Mouse (Mus musculus) heart, adult 8-10 months (tissue): ENCODE results near the gene Gm12248. TPM values are rescaled to one million over a fixed set of nuclear protein-coding genes. Genes with fewer than 3 reads are reported as not detected.
"Not testable (repeated sequence)": the region's sequence is repeated elsewhere in the genome, so short reads cannot be mapped to it uniquely, and the experiment has no call there.

Experiments used
- DNase-seq: peaks from one replicate; pipeline ENCODE4 v3.0.0; 2022; ENCODE audit warnings: low spot score
- total RNA-seq, 4 experiments: library from RNA; stranded (reverse); gene quantifications; 2 replicates each; pipeline ENCODE4 v1.2.4; 2022

Gm12248 gene
- total RNA-seq, 4 experiments from 2014 or later, result not detected

DNA sequence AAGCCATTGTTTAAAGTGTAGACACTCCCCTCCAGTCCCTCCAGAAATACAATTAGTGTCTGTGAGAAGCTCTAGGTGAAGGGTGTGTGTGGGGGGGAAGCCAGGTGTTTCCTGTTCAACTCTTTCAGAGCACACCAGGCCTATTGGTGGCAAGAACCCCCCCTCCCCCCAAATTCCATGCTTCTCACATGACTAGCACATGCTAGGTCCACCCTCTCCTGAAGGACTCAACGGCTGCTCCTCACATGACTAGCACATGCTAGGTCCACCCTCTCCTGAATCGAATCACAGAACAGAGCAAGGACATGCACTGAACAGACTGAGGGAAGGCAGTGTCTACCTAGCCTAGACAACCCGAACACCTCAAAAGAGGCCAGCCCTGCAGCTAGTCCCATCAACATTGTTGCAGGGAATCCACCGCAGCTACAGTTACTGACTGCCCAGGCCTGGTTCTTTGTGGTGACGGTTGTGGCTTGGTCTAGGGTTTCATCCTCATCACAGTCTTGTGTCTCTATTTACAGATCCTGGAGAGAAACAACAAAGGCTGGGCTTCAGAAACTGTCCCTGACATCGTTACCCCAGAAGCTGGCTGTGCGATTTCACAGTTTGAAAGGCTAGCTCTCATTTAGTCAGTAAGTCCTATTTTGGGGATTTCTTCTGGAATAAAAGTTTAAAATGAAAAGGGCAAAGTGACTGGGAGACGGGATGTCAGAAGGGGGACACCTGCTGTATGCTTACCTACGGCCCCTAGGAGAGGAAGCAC is 9.8 kb upstream of the Gm12248 start:
- DNase-seq, result no peak

DNA sequence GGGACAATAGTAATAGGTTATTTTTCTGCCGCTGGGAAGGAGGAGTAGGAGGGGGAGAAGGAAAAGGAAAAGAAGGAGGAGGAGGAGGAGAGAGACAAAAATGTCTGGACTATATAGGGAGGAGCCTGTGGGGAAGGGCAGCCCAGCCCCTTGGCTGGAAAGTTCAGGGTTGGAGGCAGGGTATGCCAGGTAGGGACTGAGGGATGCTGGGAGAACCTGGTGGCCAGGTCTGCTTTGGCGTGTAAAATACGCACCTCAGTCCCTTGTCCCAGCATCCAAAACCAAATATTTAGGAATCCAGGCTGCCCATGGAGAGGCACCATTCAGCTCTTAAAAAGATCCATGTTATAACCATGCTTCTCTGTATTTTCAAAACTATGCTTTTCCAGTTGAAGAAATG is 9.2 kb upstream of the Gm12248 start:
- DNase-seq, result no peak

DNA sequence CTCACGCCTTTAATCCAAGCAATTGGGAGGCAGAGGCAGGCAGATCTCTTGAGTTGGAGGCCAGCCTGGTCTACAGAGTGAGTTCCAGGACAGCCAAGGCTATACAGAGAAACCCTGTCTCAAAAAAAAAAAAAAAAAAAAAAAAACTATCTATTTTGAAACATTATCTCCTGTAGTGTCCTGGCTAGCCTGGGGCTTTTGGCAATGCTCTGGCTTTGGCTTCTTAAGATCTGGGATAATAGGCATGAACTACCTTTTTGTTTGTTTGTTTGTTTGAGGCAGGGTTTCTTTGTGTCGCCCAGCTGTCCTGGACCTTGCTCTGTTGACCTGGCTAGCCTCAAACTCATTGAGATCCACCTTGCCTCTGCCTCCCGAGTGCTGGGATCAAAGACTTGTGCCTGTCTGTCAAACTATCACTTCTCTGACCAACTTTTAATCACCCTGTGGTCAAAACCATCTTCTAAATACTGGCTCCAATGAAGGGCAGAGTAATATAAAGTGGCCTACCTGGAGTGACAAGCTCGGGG is 8.3 kb upstream of the Gm12248 start:
- DNase-seq, result no peak

DNA sequence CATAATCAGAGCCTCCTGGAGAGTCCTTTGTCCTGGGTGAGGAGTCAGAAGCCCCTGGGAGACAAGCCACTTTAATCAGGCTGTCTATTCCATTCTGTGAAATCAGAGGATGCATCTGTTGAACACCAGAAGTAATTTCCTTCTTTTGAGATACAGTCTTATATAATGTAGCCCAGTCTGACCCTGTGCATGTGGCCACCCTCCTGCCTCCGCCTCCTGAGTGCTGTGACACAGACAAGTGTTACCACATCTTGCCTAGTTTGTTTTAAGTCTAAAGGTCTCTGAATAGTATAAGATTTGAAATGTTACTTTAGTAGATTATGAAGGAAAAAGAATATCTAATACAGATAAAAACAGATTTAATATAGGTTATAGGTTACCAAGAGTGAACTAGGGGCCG is 7.1 kb upstream of the Gm12248 start:
- no peak for DNase-seq

DNA sequence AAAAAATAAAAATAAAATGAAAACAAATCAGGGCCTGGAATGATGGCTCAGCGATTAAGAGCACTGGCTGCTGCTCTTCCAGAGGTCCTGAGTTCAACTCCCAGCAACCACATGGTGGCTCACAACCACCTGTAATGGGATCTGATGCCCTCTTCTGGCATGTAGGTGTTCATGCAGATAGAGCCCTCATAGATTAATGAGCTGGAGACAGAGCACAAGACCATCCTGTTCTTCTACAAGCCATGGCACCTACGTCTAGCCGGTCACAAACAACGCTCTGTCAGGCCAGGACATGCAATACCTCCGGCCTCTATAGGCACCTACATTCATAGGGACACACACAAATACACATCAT is 5.4 kb upstream of the Gm12248 start:
- DNase-seq, result not testable (repeated sequence)

DNA sequence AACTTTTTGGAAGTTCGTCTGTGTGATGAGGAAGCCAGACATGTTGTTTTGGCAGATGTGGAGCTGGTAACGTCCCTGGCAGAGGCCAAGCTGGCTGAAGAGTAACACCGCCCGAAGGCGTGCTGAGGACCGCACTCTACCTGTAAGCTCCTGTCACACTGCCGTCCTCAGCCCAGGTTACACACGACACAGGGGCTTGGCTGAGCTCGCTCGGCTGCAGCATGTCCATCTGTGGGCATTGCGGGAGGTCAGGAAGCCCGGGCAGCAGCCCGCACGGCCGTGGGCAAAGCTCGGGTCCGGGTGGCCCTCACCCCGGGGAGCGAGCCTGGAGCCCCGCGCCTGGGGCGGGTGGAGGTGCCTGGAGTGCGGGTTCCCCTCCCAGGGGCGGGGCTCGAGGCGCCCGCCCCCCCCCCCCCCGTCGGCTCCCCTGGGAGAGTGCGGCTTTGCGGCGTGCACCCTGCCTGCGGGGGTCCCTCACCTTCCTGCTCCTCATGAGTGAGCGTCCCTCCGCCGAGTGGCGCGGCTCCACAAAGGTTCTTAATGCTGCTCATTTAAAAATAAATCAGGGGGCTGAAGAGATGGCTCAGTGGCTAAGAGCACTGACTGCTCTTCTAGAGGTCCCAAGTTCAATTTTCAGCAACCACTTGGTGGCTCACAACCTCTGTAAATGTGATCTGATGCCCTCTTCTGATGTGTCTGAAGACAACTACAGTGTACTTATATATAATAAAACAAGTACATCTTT is 4.9 kb upstream of the Gm12248 start:
- DNase-seq, result no peak

DNA sequence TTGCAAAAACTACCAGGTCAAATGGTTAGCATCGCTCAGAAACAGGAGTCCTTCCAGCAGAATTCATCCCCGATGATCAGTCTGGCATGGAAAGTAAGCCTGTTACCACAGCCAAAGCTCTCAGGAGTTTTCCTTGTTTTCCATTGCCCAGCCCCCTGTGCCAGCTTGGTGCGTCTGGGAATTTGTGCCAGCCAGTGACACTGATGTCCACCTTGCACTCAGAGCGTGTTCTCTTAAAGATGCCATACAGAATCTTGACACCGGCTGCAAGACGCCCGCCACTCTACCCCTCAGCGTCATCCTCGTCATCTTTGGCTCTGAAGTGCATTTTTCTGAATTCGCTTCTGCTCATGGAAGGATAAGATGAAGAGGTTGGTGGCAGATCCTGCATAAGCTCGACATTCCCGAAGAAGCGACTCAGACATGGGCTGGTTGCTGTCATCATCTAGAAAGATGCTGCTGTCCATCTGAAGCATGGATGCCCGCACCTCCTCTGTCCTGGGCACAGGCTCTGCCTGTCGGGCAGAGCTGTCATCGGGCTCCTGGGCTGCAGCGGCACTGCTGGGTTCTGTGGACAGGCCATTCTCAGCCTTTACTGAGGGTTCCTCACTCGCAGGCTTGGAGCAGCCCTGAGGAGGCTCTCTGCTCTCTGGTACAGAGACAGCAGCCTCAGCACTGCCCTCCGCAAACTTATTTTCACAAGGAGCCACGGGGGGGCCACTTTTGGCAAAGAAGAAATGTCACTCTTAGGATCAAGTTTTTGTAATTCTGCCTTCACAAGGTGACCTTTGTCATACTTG is 4.1 kb upstream of the Gm12248 start:
- no peak for DNase-seq

DNA sequence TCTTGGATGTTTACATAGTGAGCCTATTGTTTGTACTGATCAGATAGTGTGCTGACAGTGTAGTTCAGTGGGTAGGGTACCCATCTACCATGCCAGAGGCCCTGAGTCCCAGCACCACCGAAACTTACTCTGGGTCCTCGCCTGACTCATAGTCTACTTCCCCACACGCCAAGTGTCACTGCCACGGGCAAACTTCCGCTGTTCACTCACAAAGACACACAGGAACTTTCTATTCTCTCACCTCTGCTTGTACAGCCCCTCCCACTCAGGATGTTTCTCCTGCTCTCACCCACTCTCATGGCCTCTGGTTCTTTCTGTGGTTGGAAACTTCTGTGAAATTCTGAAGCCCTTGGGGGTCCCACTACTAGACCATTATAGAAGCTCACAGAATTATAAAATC is 3.2 kb upstream of the Gm12248 start:
- DNase-seq, result no peak

DNA sequence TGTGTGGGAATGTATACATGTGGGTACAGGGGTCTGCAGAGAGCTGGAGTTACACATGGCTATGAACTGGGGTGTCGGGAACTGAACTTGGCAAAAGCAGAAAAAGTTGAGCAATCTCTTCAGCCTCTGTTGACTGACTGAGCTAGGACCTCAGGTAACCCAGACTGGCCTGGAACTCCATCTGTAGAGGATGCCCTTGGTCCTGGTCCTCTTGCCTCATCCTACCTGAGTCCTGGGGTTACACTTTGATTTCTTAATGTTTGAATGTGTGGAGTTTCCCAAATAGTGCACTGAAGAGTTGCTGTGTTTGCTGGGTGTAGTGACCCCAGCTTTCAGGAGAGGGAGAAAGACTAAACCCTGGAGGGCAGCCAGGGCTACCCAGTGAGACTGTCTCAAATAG is 2.6 kb upstream of the Gm12248 start:
- DNase-seq, result no peak

DNA sequence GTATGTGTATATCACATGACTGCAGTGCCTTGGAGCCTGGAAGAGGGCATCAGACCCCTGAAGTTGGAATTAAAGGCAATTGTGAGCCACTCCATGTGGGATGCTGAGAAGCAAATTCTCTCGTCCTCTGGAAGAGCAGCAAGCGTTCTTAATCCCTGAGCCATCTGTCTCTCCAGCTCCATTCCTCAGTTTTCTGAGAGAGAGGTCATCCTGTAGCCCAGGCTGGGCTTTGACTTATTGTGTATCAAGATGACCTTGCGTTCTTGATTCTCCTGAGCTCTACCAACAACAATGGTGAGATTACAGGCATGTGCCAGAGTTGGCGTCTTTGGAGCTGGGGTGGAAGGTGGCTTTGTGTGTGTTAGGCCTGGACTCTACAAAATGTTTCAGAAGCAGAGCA is 1.8 kb upstream of the Gm12248 start:
- DNase-seq, result no peak

DNA sequence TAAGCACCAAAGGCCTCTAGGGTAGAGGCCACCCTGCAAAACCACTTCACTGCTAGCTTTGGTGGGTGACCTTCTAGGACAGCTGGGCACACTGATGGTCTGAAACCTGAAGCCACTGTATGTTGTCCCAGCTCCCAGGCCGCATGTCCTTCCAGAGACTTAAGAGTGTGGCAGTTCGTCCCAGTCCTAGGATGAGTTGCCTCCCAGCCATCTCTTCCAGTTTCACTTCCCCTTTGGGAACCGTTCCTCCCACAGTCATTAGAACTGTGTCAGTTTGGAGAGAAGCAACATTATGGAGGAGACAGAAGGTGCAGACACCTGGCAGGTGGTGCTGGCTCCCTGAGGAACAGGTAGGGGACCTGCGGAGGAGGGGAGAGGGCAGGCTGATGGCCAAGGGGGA is 393 bp downstream of the Gm12248 start:
- peak; percentile 21 for DNase-seq

DNA sequence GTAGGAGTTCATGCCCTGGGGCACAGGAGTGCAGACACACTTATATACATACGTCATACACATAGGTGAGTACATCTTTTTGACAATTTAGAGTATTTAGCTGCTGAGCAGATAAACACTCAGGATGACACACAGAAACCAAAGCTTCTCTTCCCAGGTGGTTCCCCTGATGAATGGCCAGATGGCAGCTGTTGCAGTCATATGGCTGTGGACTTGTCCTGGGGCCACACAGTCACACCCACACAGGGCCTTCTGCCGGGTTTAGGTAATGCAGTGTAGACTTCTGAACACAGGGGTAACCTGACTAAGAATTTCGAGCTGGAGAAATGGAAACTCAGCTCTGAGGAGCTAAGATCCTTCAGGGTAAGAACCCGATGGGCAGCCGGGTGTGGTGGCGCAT is 11.2 kb downstream of the Gm12248 start:
- DNase-seq, result no peak

DNA sequence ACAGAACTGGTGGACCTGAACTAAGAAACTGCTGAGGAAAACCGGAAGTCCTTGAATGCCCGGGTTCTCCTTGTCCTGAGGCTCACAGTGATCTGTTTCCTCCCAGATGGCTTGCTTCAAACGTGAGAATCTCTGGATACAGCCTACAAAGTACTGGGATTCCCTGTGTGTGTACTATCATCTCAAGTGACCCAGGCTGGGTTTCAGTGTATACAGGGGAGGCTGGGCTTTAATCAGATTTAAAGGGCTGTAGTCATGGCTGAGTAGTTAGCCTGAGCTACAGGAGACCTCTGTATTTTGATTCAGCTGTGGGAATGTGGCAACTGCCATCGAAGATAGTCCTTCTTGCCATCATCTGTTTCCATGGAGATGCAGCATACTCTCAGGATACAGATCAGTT is 15.7 kb downstream of the Gm12248 start:
- no peak for DNase-seq

DNA sequence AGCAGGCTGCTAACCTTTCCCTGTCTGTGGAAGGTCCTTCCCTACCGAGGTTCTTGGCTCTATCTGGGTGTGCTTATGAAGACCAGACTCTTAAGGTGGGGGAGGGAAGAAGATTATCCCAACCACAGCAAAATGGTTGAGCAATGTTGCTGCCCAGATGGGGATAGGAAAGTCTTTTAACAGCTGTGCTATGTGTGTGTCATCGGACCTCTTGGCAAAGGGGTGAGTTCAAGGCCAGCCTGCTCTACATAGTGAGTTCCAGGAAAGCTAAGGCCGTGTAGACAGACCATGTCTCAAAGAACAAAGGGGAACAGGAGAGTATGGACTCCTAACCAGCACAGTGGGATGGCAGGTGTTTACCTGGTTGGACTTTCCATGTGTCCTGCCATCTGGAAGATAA is 20.0 kb downstream of the Gm12248 start:
- no peak for DNase-seq

DNA sequence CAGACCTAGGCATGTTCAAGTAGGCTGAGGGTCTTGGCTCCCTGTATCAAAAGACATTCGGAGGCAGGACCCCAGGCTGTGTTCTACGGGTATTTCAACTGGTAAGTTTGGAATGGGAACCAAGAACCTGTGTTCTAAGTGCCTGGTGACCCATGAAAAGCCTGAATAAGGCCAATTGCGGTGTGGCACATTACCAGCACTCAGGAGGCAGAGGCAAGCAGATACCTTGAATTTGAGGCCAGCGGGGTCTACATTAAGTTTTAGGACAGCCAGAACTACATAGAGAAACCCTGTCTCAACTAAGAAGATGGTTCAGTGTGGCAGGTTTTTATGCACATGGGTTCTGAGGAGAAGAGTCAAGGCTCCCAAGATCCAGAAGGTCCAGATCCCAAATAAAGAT is 27.9 kb downstream of the Gm12248 start:
- DNase-seq, result no peak

DNA sequence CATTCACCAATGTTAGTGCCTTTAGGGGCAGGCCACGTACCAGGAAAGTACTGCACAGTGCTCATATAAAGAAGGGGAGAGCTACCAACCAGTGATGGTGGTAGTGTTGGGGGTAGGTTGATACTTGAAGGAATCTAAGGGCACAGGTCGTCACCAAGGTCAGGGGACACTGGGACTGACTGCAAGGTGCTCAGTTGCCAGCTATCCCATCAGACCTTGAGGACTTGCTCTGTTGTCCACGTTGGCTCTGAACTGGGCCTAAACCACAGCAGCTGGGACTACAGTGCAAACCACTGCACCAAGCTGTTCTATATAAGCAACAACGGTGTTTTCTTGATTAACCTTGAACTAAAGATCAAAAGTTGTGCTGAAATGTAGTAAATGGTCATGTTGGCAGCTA is 30.3 kb downstream of the Gm12248 start:
- DNase-seq, result no peak

DNA sequence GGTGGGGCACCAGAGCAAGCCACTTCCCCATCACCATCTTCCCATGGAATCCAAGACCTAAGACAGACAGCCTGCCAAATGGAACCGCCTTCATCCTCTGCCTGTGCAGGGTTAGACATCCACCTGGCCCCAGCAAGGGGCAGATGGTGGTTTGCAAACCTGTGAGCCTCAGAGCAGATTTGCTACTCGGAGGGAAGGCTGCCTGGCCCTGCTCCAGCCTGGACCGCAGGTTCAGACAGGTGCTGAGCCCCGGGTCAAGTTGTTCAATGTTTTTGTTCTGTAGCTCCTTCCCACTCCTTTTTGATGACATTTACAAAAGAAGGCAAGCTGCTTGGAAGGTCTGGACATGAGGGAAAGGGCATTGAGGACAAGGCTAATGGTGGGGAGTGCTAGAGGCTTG is 31.7 kb downstream of the Gm12248 start:
- not testable (repeated sequence) for DNase-seq

DNA sequence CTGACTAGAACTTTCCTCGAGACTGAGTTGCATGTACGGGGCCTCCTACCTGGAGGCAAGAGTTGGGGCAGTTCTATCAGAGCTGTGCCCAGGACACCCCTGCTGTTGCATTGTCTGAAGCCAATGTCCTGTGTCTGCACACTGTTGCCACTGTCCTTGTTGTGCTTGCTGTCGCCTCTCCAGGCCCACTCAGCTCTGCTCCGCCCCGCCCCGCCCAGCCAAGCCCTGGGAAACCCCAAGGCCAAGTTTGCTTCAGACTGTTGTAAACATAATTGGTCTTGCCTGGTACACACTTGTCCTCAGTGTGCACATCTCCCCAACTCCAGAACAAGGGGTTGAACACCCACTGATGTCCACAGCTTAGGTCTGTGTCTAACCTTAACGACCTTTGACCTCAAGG is 33.2 kb downstream of the Gm12248 start:
- not testable (repeated sequence) for DNase-seq

DNA sequence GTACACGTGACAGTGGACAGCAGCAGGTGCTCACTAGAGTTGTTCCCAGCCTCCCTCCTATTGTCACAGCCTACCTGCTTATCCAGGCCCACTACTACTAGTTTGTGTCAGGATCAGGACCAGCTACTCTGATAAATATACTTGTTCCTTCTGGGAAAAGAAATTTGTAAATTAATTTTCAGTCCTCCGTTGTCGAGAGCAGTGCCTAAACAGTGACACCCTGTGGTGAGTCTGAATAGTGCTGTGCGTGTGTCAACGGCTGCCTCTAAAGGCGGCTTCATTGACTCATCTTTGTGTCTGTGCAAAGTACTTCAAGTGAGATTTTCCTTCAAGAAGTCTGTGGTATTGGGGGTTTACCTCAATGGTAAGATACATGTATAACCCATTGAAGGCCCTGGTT is 35.5 kb downstream of the Gm12248 start:
- peak; percentile 28 for DNase-seq

DNA sequence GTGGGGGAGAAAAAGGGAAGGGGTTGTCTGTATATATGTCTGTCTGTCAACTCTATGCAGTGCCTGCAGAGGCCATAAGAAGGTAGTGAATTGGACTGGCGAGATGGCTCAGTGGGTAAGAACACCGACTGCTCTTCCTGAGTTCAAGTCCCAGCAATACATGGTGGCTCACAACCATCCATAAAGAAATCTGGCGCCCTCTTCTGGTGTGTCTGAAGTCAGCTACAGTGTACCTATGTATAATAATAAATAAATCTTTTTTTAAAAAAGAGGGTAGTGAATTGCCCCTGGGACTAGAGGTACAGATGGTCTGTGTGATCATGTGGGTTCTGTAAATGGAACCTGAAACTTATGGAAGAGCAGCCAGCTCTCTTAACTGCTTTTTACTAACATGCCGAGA is 46.5 kb downstream of the Gm12248 start:
- no peak for DNase-seq

DNA sequence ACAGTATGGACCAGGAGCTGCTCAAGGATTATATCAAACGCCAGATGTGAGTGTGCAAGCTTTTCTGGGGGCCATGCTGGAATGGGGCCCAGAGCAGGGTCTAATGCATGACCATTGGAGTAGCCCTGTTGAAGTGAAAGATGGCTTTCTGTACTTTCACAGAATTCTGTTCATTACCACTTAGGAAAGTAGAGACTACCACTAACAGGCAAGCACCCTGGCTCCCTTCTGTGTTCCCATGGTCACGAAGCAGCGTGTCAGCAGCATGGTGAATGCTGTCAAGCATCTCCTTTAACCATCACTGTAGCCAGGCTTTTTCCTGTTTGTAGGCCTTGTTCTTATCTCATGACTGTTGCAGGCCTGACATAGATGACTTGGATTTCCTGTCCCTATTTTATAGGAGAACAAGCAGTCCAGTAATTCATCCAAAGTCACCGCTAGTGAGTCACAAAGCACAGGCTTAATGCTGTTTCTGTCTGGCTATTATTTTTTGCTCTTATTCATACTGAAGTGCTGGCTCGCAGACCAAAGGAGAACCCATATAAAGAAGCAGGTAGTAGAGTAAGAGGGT is 50.0 kb downstream of the Gm12248 start:
- no peak for DNase-seq

DNA sequence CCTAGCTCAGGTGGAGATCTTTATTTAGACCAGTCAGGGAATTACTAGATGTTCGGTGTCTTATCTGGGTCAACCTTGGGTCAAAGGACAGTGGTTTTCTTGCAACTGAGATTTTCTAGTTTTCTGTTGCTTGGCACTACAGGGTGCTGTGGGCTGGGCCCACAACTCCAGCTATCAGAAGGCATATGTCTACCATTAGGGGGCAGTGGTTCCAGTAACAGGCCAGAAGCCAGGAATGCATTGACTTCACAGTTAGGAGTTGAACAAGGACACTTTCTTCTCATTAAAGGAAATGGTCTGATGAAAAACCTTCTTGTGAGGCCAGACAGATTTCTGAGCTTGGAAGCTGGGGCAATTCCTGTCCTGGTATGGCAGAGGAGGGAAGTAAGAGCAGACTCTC is 53.9 kb downstream of the Gm12248 start:
- DNase-seq, result no peak
